Mouse (Mus musculus) ES-Bruce4 (cell line): ENCODE data around the gene Arid5b. TPM values are rescaled to one million over a fixed set of nuclear protein-coding genes. Genes with fewer than 3 reads are reported as not detected.

Experiments used
- H3K27ac ChIP-seq: 2 replicates; pipeline ENCODE4 v1.5.1; 2012; ENCODE audit warnings: low read length, inconsistent platforms; ENCODE audit not compliant: insufficient read depth
- H3K27me3 ChIP-seq: 2 replicates; pipeline ENCODE4 v1.6.1; 2012; ENCODE audit warnings: mild to moderate bottlenecking, low read length, inconsistent platforms; ENCODE audit not compliant: control insufficient read depth, poor library complexity, insufficient read depth, severe bottlenecking
- H3K36me3 ChIP-seq: 2 replicates; pipeline ENCODE4 v1.6.1; 2012; ENCODE audit warnings: inconsistent platforms, mild to moderate bottlenecking, low read length, moderate library complexity; ENCODE audit not compliant: control insufficient read depth, poor library complexity, insufficient read depth, severe bottlenecking
- H3K4me1 ChIP-seq: one replicate; pipeline ENCODE4 v1.8.1; 2011; ENCODE audit warnings: low read length; ENCODE audit not compliant: control insufficient read depth, insufficient read depth
- H3K4me3 ChIP-seq: 2 replicates; pipeline ENCODE4 v1.5.1; 2011; ENCODE audit warnings: low read depth, mild to moderate bottlenecking, low read length
- H3K9ac ChIP-seq: 2 replicates; pipeline ENCODE4 v1.6.1; 2012; ENCODE audit warnings: low read depth, mild to moderate bottlenecking, inconsistent platforms; ENCODE audit not compliant: poor library complexity, severe bottlenecking
- H3K9me3 ChIP-seq: replicated peaks from 2 replicates; pipeline ENCODE4 v1.6.1; 2012; ENCODE audit warnings: mild to moderate bottlenecking, low read length, inconsistent platforms; ENCODE audit not compliant: control insufficient read depth, poor library complexity, insufficient read depth, severe bottlenecking
- CTCF ChIP-seq: IDR thresholded peaks from one replicate; pipeline ENCODE4 v1.8.1; 2011; ENCODE audit warnings: low read depth, low read length
- EP300 ChIP-seq: IDR thresholded peaks from 2 replicates; pipeline ENCODE4 v1.6.1; 2011; ENCODE audit warnings: low read depth, low read length; ENCODE audit not compliant: insufficient read depth
- POLR2A ChIP-seq: IDR thresholded peaks from one replicate; pipeline ENCODE4 v1.8.1; 2011; ENCODE audit warnings: low read length; ENCODE audit not compliant: insufficient read depth
- polyA plus RNA-seq: library from polyadenylated mRNA; stranded (reverse); fragments of >200 nt; gene quantifications from 2 replicates; pipeline ENCODE4 v1.2.4, GENCODE M21; 2011; ENCODE audit warnings: low read depth; ENCODE audit not compliant: missing spikeins, insufficient read depth, insufficient read length

Gene Arid5b
- polyA plus RNA-seq, result 47.9 and 48.3 TPM in 2 replicates

GRCm38 (mm10) chr10:68278632-68279361 lies at the start of gene Arid5b:
Gene Arid5b (minus strand): TSS chr10:68278740.
- no peaks in the 10 kb centered on the region for H3K4me1 ChIP-seq
- no peak for TF ChIP-seq POLR2A
- TF ChIP-seq CTCF, result no peak
- no peak for TF ChIP-seq EP300
- peak within 1 kb of the TSS; percentile 60 for H3K4me3 ChIP-seq
- no peaks in the 10 kb centered on the region for H3K9me3 ChIP-seq
- H3K9ac ChIP-seq, result peak within 1 kb of the TSS; percentile 56; the same call in 1 of the 2 replicates
- no peaks in the 10 kb centered on the region for H3K27me3 ChIP-seq
- H3K36me3 ChIP-seq, result no peaks in the 10 kb centered on the region
- H3K27ac ChIP-seq, result no peak within 1 kb of the TSS

GRCm38 (mm10) chr10:68325378-68325777 lies 46.8 kb upstream of the Arid5b start:
- H3K36me3 ChIP-seq, result no peaks in the 10 kb centered on the region
- H3K9me3 ChIP-seq, result no peaks in the 10 kb centered on the region
- no peaks in the 10 kb centered on the region for H3K4me1 ChIP-seq
- no peak overlapping the region for H3K4me3 ChIP-seq
- TF ChIP-seq EP300, result no peak
- no peak overlapping the region for H3K9ac ChIP-seq
- H3K27me3 ChIP-seq, result no peaks in the 10 kb centered on the region
- H3K27ac ChIP-seq, result no peak overlapping the region

- H3K4me3 ChIP-seq, result no peak overlapping the region
- no peak for TF ChIP-seq POLR2A
- TF ChIP-seq EP300, result no peak
- no peak for TF ChIP-seq CTCF
- no peak overlapping the region for H3K27ac ChIP-seq
Observed at GRCm38 (mm10) chr10:68324061-68324460, 45.5 kb upstream of the Arid5b start.

GRCm38 (mm10) chr10:68323167-68323566 lies 44.6 kb upstream of the Arid5b start:
- no peaks in the 10 kb centered on the region for H3K9me3 ChIP-seq
- no peak overlapping the region for H3K9ac ChIP-seq
- H3K4me1 ChIP-seq, result no peaks in the 10 kb centered on the region
- no peak for TF ChIP-seq POLR2A
- no peak for TF ChIP-seq EP300
- TF ChIP-seq CTCF, result no peak
- H3K4me3 ChIP-seq, result no peak overlapping the region
- H3K27me3 ChIP-seq, result no peaks in the 10 kb centered on the region
- H3K27ac ChIP-seq, result no peak overlapping the region
- no peaks in the 10 kb centered on the region for H3K36me3 ChIP-seq

More at GRCm38 (mm10) chr10:68324061-68324460, 45.5 kb upstream of the Arid5b start:
- Histone ChIP-seq H3K36me3 (no peaks in the 10 kb centered on the region), H3K4me1 (no peaks in the 10 kb centered on the region), H3K27me3 (no peaks in the 10 kb centered on the region), H3K9ac (no peak overlapping the region), H3K9me3 (no peaks in the 10 kb centered on the region)

GRCm38 (mm10) chr10:68320986-68321385 lies 42.4 kb upstream of the Arid5b start:
- no peaks in the 10 kb centered on the region for H3K4me1 ChIP-seq
- no peaks in the 10 kb centered on the region for H3K27me3 ChIP-seq
- TF ChIP-seq EP300 (peak; percentile 64; the same call in 1 of the 2 replicates), POLR2A (no peak)
- no peak overlapping the region for H3K9ac ChIP-seq
- no peaks in the 10 kb centered on the region for H3K9me3 ChIP-seq
- H3K36me3 ChIP-seq, result no peaks in the 10 kb centered on the region
- H3K27ac ChIP-seq, result no peak overlapping the region
- no peak overlapping the region for H3K4me3 ChIP-seq

- H3K27ac ChIP-seq, result no peak overlapping the region
- H3K36me3 ChIP-seq, result no peaks in the 10 kb centered on the region
- H3K4me1 ChIP-seq, result no peaks in the 10 kb centered on the region
- H3K27me3 ChIP-seq, result no peaks in the 10 kb centered on the region
- H3K4me3 ChIP-seq, result no peak overlapping the region
- no peaks in the 10 kb centered on the region for H3K9me3 ChIP-seq
- no peak for TF ChIP-seq EP300
- TF ChIP-seq CTCF, result no peak
- no peak for TF ChIP-seq POLR2A
- no peak overlapping the region for H3K9ac ChIP-seq
Observed at GRCm38 (mm10) chr10:68320496-68320895, 42.0 kb upstream of the Arid5b start.
